Mouse (Mus musculus) lung, postnatal 10 days (tissue): Measurements from ENCODE around the gene Adam8.

Source experiments
- DNase-seq: peaks from one replicate; pipeline ENCODE4 v3.0.0; 2021

The Adam8 gene

GRCm38 (mm10) chr7:139978278-139978892 lies 14.0 kb downstream of the Adam8 start, which contains the start of gene 6430531B16Rik:
Gene 6430531B16Rik (minus strand): TSS chr7:139978755.
- DNase-seq: peak; percentile 86

- DNase-seq: no peak
These were observed 16.9 kb downstream of the Adam8 start for GRCm38 (mm10) chr7:139975471-139975870.

- DNase-seq: no peak
These were observed 18.1 kb downstream of the Adam8 start for GRCm38 (mm10) chr7:139974307-139974706.

- no peak for DNase-seq
These were observed 19.4 kb downstream of the Adam8 start for GRCm38 (mm10) chr7:139972923-139973331.

- DNase-seq: no peak
These were observed 20.9 kb downstream of the Adam8 start for GRCm38 (mm10) chr7:139971436-139971835.

GRCm38 (mm10) chr7:139970979-139971378 lies 21.4 kb downstream of the Adam8 start:
- no peak for DNase-seq

- DNase-seq: no peak
These were observed 22.0 kb downstream of the Adam8 start for GRCm38 (mm10) chr7:139970216-139970919.

GRCm38 (mm10) chr7:139969348-139970130 lies 22.8 kb downstream of the Adam8 start:
- peak; percentile 88 for DNase-seq

- DNase-seq: no peak
These were observed 23.9 kb downstream of the Adam8 start for GRCm38 (mm10) chr7:139968428-139968827.

GRCm38 (mm10) chr7:139967175-139967574 lies 25.2 kb downstream of the Adam8 start:
- no peak for DNase-seq

GRCm38 (mm10) chr7:139963814-139964213 lies 28.5 kb downstream of the Adam8 start:
- DNase-seq: no peak

GRCm38 (mm10) chr7:139961141-139961540 lies 31.2 kb downstream of the Adam8 start:
- no peak for DNase-seq

GRCm38 (mm10) chr7:139957958-139958357 lies 34.4 kb downstream of the Adam8 start:
- no peak for DNase-seq

- DNase-seq: no peak
These were observed 34.9 kb downstream of the Adam8 start for GRCm38 (mm10) chr7:139957437-139957836.

GRCm38 (mm10) chr7:139956658-139957057 lies 35.7 kb downstream of the Adam8 start:
- no peak for DNase-seq

GRCm38 (mm10) chr7:139955505-139955904 lies 36.9 kb downstream of the Adam8 start:
- DNase-seq: no peak

GRCm38 (mm10) chr7:139951991-139952633 lies 40.2 kb downstream of the Adam8 start:
- no peak for DNase-seq

GRCm38 (mm10) chr7:139951079-139951478 lies 41.3 kb downstream of the Adam8 start:
- peak; percentile 52 for DNase-seq

- peak; percentile 56 for DNase-seq
These were observed 41.9 kb downstream of the Adam8 start for GRCm38 (mm10) chr7:139950283-139950971.

GRCm38 (mm10) chr7:139949893-139950282 lies 42.5 kb downstream of the Adam8 start:
- peak; percentile 81 for DNase-seq

- DNase-seq: no peak
These were observed 46.3 kb downstream of the Adam8 start for GRCm38 (mm10) chr7:139946032-139946431.

- no peak for DNase-seq
These were observed 46.8 kb downstream of the Adam8 start for GRCm38 (mm10) chr7:139945516-139945915.
